Mouse (Mus musculus): ENCODE data around the gene 2410137M14Rik. TPM values are rescaled to one million over a fixed set of nuclear protein-coding genes. Genes with fewer than 3 reads are reported as not detected.

2410137M14Rik gene
- polyA plus RNA-seq, 1 experiment = not detected

DNA sequence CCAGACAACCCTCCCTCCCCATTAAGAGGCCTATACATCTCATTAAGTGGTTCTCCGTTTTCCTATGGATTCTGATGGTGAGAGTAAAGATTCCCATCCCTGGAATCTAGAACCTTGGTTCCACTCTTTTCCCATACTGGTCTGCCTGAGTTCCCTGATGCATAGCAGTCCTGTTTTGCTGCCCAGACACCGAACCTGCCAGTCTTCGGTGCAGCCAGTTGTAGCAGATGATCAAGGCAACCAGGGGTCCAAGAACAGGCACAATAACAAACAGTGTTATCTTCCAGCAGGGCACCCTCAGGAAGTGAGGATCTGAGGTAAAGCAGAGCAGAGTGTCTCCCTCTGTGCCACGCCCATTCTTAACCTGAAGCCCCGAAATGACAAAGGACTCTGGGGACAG, 31.1 kb upstream of the 2410137M14Rik start:
- no peak overlapping the region for H3K4me3 ChIP-seq (ENCODE audit: insufficient read depth, low read length)
- TF ChIP-seq CTCF (IDR thresholded peaks at IDR 0.05; ENCODE audit: borderline replicate concordance, insufficient read depth, low read length) (no peak), POLR2A (IDR thresholded peaks at IDR 0.05; ENCODE audit: low read depth, low read length) (no peak)
- no peak overlapping the region for H3K27ac ChIP-seq (ENCODE audit: insufficient read depth, low read length)
- H3K4me1 ChIP-seq (ENCODE audit: control insufficient read depth, insufficient read depth, low read length) = no peaks in the 10 kb centered on the region

DNA sequence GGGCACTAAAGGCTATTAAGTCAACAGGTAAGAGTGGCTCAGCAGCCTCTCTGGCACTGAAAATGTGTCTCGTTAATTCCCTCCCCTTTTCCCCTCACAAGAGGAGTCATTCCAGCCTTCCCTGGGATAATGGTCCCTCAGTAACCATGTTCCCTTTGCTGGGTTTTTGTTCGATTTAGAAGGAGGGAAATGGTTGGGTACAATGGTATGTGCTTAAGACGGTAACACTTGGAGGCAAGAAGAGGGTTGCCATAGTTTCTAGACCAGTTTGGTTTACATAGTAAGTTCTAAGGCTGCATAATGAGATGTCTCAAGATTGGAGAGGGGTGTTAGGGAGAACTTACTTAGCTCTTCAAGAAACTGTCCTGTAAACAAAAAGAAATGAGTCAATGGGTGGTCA, 30.7 kb upstream of the 2410137M14Rik start:
- TF ChIP-seq CTCF (IDR thresholded peaks at IDR 0.05; ENCODE audit: borderline replicate concordance, insufficient read depth, low read length) = no peak
- TF ChIP-seq POLR2A (IDR thresholded peaks at IDR 0.05; ENCODE audit: low read depth, low read length) = no peak
- H3K4me3 ChIP-seq (ENCODE audit: insufficient read depth, low read length) = no peak overlapping the region
- H3K27ac ChIP-seq (ENCODE audit: insufficient read depth, low read length) = no peak overlapping the region
- H3K4me1 ChIP-seq (ENCODE audit: control insufficient read depth, insufficient read depth, low read length) = no peaks in the 10 kb centered on the region

DNA sequence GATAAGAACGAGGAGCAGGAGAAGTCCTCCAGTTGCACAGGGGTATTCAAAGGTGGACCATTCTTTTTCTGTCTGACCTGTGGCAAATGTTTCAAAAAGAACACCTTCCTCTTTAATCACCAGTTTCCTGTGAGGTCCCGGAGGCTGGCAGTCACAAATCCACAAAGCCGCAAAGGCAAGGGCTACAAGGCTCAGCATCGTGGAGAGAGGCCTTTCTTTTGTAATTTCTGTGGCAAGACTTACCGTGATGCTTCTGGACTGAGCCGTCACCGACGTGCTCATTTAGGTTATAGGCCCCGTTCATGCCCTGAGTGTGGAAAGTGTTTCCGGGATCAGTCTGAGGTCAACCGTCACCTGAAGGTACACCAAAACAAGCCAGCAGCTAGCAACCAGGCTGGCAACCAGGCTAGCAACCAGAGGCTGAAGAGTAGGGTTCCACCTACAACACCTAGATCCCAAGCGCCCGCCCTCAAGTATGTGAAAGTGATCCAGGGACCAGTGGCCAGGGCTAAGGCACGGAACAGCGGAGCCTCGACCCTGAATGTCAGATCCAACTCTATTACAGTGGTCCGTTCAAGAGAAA, 28.5 kb upstream of the 2410137M14Rik start:
- TF ChIP-seq CTCF (IDR thresholded peaks at IDR 0.05; ENCODE audit: borderline replicate concordance, insufficient read depth, low read length) = no peak
- TF ChIP-seq POLR2A (IDR thresholded peaks at IDR 0.05; ENCODE audit: low read depth, low read length) = no peak
- no peaks in the 10 kb centered on the region for H3K4me1 ChIP-seq (ENCODE audit: control insufficient read depth, insufficient read depth, low read length)

DNA sequence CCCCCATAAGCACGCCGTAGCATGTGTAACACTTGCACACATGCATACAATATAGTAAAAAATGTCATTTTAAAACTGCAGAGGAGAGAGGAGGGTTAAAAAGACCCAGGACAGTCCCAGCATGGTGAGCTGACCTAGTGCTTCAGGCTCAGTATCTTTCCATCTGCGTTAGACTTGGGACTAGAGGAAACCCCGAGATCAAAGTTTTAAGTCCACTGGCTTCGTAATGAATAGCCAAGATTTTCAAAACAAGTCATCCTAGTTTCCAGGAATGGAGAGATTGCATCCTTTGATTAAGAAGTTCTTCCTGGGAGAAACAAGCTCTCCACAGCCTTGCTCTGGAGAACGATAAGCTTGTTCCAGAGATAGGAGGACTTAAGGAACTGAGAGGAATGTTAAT, 27.1 kb upstream of the 2410137M14Rik start:
- H3K27ac ChIP-seq (ENCODE audit: insufficient read depth, low read length) = no peak overlapping the region
- no peak for TF ChIP-seq POLR2A (IDR thresholded peaks at IDR 0.05; ENCODE audit: low read depth, low read length)
- TF ChIP-seq CTCF (IDR thresholded peaks at IDR 0.05; ENCODE audit: borderline replicate concordance, insufficient read depth, low read length) = no peak

More for the DNA sequence above, 28.5 kb upstream of the 2410137M14Rik start:
- H3K27ac ChIP-seq (ENCODE audit: insufficient read depth, low read length) = no peak overlapping the region
- no peak overlapping the region for H3K4me3 ChIP-seq (ENCODE audit: insufficient read depth, low read length)

DNA sequence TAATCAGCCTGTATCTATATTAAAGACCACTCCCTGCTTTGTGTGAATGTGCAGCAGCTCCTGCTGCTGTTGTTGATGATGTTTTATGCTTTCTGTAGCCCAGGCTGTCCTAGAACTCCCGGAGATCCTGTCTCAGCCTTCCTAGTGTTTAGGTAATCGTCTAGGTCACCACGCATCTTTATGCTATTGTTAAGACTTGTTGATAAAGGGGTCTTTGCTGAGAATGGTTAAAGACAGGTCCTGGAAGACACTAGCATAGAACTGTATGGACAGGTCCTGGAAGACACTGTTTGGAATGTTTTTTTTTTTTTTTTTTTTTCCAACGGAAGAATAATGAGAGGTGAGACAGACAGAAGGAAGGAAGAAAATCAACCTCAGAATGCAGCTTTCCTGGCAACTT, 22.3 kb upstream of the 2410137M14Rik start:
- Histone ChIP-seq H3K4me1 (ENCODE audit: control insufficient read depth, insufficient read depth, low read length) (peaks cover 2% of the 10 kb centered on the region; the same call in 1 of the 2 replicates), H3K27ac (ENCODE audit: insufficient read depth, low read length) (no peak overlapping the region), H3K4me3 (ENCODE audit: insufficient read depth, low read length) (peak overlapping the region; percentile 66)
- no peak for TF ChIP-seq CTCF (IDR thresholded peaks at IDR 0.05; ENCODE audit: borderline replicate concordance, insufficient read depth, low read length)
- TF ChIP-seq POLR2A (IDR thresholded peaks at IDR 0.05; ENCODE audit: low read depth, low read length) = no peak

More for the DNA sequence above, 27.1 kb upstream of the 2410137M14Rik start:
- H3K4me1 ChIP-seq (ENCODE audit: control insufficient read depth, insufficient read depth, low read length) = peaks cover 2% of the 10 kb centered on the region; the same call in 1 of the 2 replicates
- no peak overlapping the region for H3K4me3 ChIP-seq (ENCODE audit: insufficient read depth, low read length)

DNA sequence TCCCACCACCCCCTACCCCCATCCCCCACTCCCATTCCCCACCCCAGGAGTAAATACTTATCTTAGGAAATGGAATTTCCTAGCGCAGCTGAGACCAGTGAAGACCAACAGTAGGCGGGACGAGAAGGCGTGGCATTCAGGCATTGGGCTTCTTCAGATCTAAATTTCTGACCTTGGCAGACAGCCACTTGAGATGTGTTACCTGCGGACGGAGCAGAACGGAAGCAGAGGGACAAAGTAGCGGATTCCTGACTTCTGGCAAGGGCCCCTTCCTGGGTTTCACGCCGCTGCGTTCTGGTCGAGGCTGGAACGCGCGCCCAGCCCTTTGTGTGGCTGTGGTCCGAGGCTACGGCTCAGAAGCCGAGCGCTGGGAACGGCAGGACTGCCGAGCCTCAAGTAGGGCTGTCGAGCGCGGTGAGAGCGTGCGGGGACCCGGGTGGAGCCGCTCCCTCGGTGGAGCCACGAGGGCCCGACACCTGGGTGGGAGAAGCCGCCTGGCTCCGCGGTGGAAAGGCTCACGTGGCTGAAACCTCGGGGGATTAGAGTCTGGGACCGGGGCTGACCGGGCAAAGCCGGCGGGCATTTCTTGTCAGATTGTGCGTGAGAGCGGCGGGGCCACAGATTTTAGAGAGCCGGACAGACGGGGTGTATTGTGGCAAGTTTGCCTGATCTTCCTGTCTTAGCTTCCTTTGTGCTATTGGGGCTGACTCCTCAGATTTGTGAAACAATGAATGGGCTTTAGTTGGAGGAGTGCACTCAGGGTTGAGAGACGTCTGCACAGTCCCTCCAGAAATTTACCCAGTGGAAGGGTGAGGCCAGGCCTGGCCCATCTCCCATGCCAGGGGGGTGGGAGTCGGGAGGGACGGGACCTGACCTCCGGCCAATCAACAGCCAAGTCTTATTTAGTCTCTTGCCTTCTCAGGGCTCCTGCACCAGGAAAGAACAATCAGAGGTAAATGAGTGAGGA, 21.6 kb upstream of the 2410137M14Rik start:
- Histone ChIP-seq H3K27ac (ENCODE audit: insufficient read depth, low read length) (peak overlapping the region; percentile 56), H3K4me1 (ENCODE audit: control insufficient read depth, insufficient read depth, low read length) (peaks cover 2% of the 10 kb centered on the region; the same call in 1 of the 2 replicates), H3K4me3 (ENCODE audit: insufficient read depth, low read length) (peak overlapping the region; percentile 66)
- TF ChIP-seq CTCF (IDR thresholded peaks at IDR 0.05; ENCODE audit: borderline replicate concordance, insufficient read depth, low read length) (no peak), POLR2A (IDR thresholded peaks at IDR 0.05; ENCODE audit: low read depth, low read length) (peak; percentile 81)

DNA sequence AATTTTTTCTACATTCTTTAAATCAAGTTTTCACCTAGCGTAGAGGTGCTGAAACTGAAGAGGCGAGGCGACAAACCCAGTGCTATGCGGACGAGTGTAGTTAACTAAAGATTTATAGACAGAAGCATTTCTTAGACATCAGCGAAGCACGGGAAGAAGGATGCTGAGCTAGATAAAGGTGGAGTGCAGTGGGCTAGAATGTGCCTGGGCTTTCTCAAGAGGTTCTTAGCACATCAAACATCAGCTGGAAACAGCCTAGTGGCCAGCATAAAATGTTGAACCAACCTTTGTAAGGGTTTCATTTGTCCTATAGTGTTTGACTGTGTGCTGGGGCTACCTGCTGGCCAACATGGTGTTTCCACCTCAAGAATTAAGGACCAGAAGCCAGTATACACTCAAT, 19.8 kb upstream of the 2410137M14Rik start, which contains the start of gene Zfp57:
TSS of gene Zfp57 (plus strand) at position 301 of the 400 bp plus-strand sequence.
- no peak for TF ChIP-seq CTCF (IDR thresholded peaks at IDR 0.05; ENCODE audit: borderline replicate concordance, insufficient read depth, low read length)
- no peak within 1 kb of the TSS for H3K4me3 ChIP-seq (ENCODE audit: insufficient read depth, low read length)
- peaks cover 5% of the 10 kb centered on the region; the same call in 1 of the 2 replicates for H3K4me1 ChIP-seq (ENCODE audit: control insufficient read depth, insufficient read depth, low read length)
- 0 out of 2 replicates have a peak within 1 kb of the TSS, but pooled peaks have one; percentile 10 for H3K27ac ChIP-seq (ENCODE audit: insufficient read depth, low read length)

DNA sequence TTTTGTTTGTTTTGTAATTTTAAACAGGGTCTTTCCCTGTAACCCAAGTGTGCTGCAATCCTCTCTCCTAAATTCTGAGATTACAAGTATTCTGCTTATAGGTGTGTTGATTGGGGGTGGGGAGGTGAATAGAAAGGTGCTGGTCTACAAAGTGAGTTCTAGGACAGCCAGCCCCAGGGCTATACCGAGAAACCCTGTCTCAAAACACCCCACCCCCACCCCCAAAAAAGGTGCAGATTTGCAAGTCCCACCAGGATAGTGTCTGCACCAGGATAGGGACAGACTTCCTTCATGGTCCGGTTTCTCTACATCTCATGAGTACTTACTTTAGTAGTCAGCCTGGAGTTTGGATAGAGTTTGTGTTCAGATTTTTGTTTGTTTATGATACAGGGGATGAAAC, 17.4 kb upstream of the 2410137M14Rik start:
- H3K4me3 ChIP-seq (ENCODE audit: insufficient read depth, low read length) = no peak overlapping the region
- TF ChIP-seq POLR2A (IDR thresholded peaks at IDR 0.05; ENCODE audit: low read depth, low read length) (no peak), CTCF (IDR thresholded peaks at IDR 0.05; ENCODE audit: borderline replicate concordance, insufficient read depth, low read length) (no peak)
- peaks cover 3% of the 10 kb centered on the region; the same call in 1 of the 2 replicates for H3K4me1 ChIP-seq (ENCODE audit: control insufficient read depth, insufficient read depth, low read length)
- no peak overlapping the region for H3K27ac ChIP-seq (ENCODE audit: insufficient read depth, low read length)

DNA sequence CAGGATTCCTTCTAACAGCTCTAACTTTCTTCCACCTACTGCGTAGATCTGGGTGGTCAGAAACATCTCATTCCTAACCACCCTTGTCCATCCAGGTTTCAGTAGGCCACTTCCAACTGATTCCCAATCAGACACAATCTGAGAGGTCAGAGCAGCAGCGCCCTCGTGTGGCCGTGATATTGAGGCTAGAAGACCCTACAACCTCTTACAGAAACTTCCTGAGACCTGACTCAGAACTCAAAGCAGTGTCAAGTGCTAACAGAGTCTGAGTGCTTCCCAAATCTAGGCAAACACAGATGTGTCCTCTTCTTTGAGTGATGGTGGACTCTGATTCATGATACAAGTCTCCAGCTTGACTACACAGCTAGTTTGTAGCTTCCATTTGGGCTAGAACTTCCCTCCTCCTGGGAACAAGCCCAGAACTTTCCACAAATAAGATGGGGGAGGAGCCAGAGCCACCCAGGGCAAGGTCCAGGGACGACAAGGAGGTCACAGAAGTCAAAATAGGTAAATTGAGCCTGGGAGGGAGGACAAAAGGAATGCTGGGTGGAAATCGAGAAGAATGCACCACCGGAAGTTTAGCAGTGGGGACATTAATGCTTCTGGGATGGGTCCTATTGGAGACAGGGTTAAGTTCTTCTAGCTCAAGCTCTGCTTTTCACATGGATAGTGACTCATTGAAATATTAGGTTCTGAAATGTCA, 16.1 kb upstream of the 2410137M14Rik start:
- TF ChIP-seq CTCF (IDR thresholded peaks at IDR 0.05; ENCODE audit: borderline replicate concordance, insufficient read depth, low read length) (peak; percentile 79; the same call in 1 of the 2 replicates), POLR2A (IDR thresholded peaks at IDR 0.05; ENCODE audit: low read depth, low read length) (no peak)
- H3K4me1 ChIP-seq (ENCODE audit: control insufficient read depth, insufficient read depth, low read length) = peaks cover 3% of the 10 kb centered on the region; the same call in 1 of the 2 replicates
- no peak overlapping the region for H3K27ac ChIP-seq (ENCODE audit: insufficient read depth, low read length)
- H3K4me3 ChIP-seq (ENCODE audit: insufficient read depth, low read length) = no peak overlapping the region
